Mouse (Mus musculus): ENCODE measurements around the gene Rora.

The Rora gene

GRCm38 (mm10) chr9:68820478-68820877, 166.9 kb downstream of the Rora start:
- DNase-seq (ENCODE audit: low spot score): no peak

- DNase-seq (ENCODE audit: low spot score): no peak
Observed at GRCm38 (mm10) chr9:68821388-68821787, 167.8 kb downstream of the Rora start.

GRCm38 (mm10) chr9:68823292-68823691, 169.7 kb downstream of the Rora start:
- no peak for DNase-seq (ENCODE audit: low spot score)

- no peak for DNase-seq (ENCODE audit: low spot score)
Observed at GRCm38 (mm10) chr9:68825107-68825506, 171.5 kb downstream of the Rora start.

GRCm38 (mm10) chr9:68825841-68826240, 172.3 kb downstream of the Rora start:
- no peak for DNase-seq (ENCODE audit: low spot score)

- no peak for DNase-seq (ENCODE audit: low spot score)
Observed at GRCm38 (mm10) chr9:68827441-68827840, 173.9 kb downstream of the Rora start.

- no peak for DNase-seq (ENCODE audit: low spot score)
Observed at GRCm38 (mm10) chr9:68829903-68830302, 176.3 kb downstream of the Rora start.

GRCm38 (mm10) chr9:68833323-68833722, 179.7 kb downstream of the Rora start:
- DNase-seq (ENCODE audit: low spot score): peak; percentile 31

- peak; percentile 52 for DNase-seq (ENCODE audit: low spot score)
Observed at GRCm38 (mm10) chr9:68835037-68835649, 181.6 kb downstream of the Rora start.

GRCm38 (mm10) chr9:68842134-68842892, 188.7 kb downstream of the Rora start:
- DNase-seq (ENCODE audit: low spot score): no peak

GRCm38 (mm10) chr9:68845556-68845955, 192.0 kb downstream of the Rora start:
- no peak for DNase-seq (ENCODE audit: low spot score)

GRCm38 (mm10) chr9:68850321-68850720, 196.7 kb downstream of the Rora start:
- no peak for DNase-seq (ENCODE audit: low spot score)

- no peak for DNase-seq (ENCODE audit: low spot score)
Observed at GRCm38 (mm10) chr9:68852201-68852600, 198.6 kb downstream of the Rora start.

- DNase-seq (ENCODE audit: low spot score): no peak
Observed at GRCm38 (mm10) chr9:68852934-68853333, 199.3 kb downstream of the Rora start.

- no peak for DNase-seq (ENCODE audit: low spot score)
Observed at GRCm38 (mm10) chr9:68859500-68859899, 205.9 kb downstream of the Rora start.

GRCm38 (mm10) chr9:68866317-68866716, 212.7 kb downstream of the Rora start:
- DNase-seq (ENCODE audit: low spot score): no peak

- DNase-seq (ENCODE audit: low spot score): no peak
Observed at GRCm38 (mm10) chr9:68873838-68874237, 220.3 kb downstream of the Rora start.

- DNase-seq (ENCODE audit: low spot score): peak; percentile 48
Observed at GRCm38 (mm10) chr9:68874544-68874943, 221.0 kb downstream of the Rora start.

- no peak for DNase-seq (ENCODE audit: low spot score)
Observed at GRCm38 (mm10) chr9:68875791-68876190, 222.2 kb downstream of the Rora start.

- no peak for DNase-seq (ENCODE audit: low spot score)
Observed at GRCm38 (mm10) chr9:68876289-68876688, 222.7 kb downstream of the Rora start.

- DNase-seq (ENCODE audit: low spot score): peak; percentile 53
Observed at GRCm38 (mm10) chr9:68881896-68882295, 228.3 kb downstream of the Rora start.

GRCm38 (mm10) chr9:68883005-68883404, 229.4 kb downstream of the Rora start:
- DNase-seq (ENCODE audit: low spot score): no peak

GRCm38 (mm10) chr9:68883687-68884086, 230.1 kb downstream of the Rora start:
- no peak for DNase-seq (ENCODE audit: low spot score)

All from embryo, embryonic 10.5 days (tissue).